Mouse (Mus musculus) MEL (cell line): ENCODE measurements around the gene Abhd12. TPM values are rescaled to one million over a fixed set of nuclear protein-coding genes. Genes with fewer than 3 reads are reported as not detected.

ENCODE experiments used
- DNase-seq: peaks from one replicate; pipeline ENCODE4 v3.0.0; 2011; ENCODE audit warnings: low read depth, low spot score
- H3K27ac ChIP-seq: 2 replicates; pipeline ENCODE4 v1.5.1; 2012; ENCODE audit warnings: low read depth, mild to moderate bottlenecking, control low read depth, low read length, moderate library complexity; ENCODE audit not compliant: control insufficient read depth
- H3K27me3 ChIP-seq, 2 experiments: fragments of 150-350 bp in 1 of 2; sonication (generic) in 1 of 2; 2 replicates each; pipeline ENCODE4 v1.6.1; 2012; ENCODE audit warnings: low read length in 2 of 2, mild to moderate bottlenecking in 2 of 2, improper control_type of control experiment in 1 of 2, moderate library complexity in 1 of 2; ENCODE audit not compliant: insufficient read depth in 2 of 2, control insufficient read depth in 1 of 2
- H3K36me3 ChIP-seq, 2 experiments: 2 replicates each; pipeline ENCODE4 v1.6.1; 2012 to 2014; ENCODE audit warnings: low read length in 2 of 2, improper control_type of control experiment in 1 of 2, inconsistent platforms in 1 of 2, mild to moderate bottlenecking in 1 of 2; ENCODE audit not compliant: insufficient read depth in 2 of 2, control insufficient read depth in 1 of 2
- H3K4me1 ChIP-seq, 2 experiments: fragments of 150-350 bp in 1 of 2; sonication (generic) in 1 of 2; 2 replicates each; pipeline ENCODE4 v1.6.1; 2012; ENCODE audit warnings: low read length in 2 of 2, improper control_type of control experiment in 1 of 2, mild to moderate bottlenecking in 1 of 2; ENCODE audit not compliant: insufficient read depth in 2 of 2, control insufficient read depth in 1 of 2
- H3K4me3 ChIP-seq, 2 experiments: fragments of 150-350 bp in 1 of 2; sonication (generic) in 1 of 2; 2 replicates each; pipeline ENCODE4 v1.5.1; 2012; ENCODE audit warnings: low read depth in 2 of 2, low read length in 2 of 2, mild to moderate bottlenecking in 2 of 2, moderate library complexity in 2 of 2, control low read depth in 1 of 2, improper control_type of control experiment in 1 of 2; ENCODE audit not compliant: control insufficient read depth in 1 of 2, insufficient read depth in 1 of 2
- H3K79me2 ChIP-seq: 2 replicates; pipeline ENCODE4 v1.6.1; 2012; ENCODE audit warnings: mild to moderate bottlenecking, low read length, moderate library complexity; ENCODE audit not compliant: control insufficient read depth, poor library complexity, insufficient read depth
- H3K9ac ChIP-seq: 2 replicates; pipeline ENCODE4 v1.6.1; 2012; ENCODE audit warnings: low read depth, mild to moderate bottlenecking, control low read depth, low read length, moderate library complexity; ENCODE audit not compliant: control insufficient read depth, poor library complexity, severe bottlenecking
- H3K9me3 ChIP-seq: fragments of 150-350 bp; sonication (generic); replicated peaks from 2 replicates; pipeline ENCODE4 v1.6.1; 2012; ENCODE audit warnings: mild to moderate bottlenecking, low read length, improper control_type of control experiment, moderate library complexity; ENCODE audit not compliant: insufficient read depth
- BHLHE40 ChIP-seq: IDR thresholded peaks from 2 replicates; pipeline ENCODE4 v1.6.1; 2012; ENCODE audit warnings: low read depth, mild to moderate bottlenecking, inconsistent platforms, low read length, improper control_type of control experiment, borderline replicate concordance
- CHD1 ChIP-seq: IDR thresholded peaks from 2 replicates; pipeline ENCODE4 v1.6.1; 2012; ENCODE audit warnings: low read depth, mild to moderate bottlenecking, inconsistent platforms, low read length, improper control_type of control experiment
- CTCF ChIP-seq, 3 experiments: IDR thresholded peaks in 2 of 3; conservative IDR thresholded peaks in 1 of 3; 2 replicates each; pipeline ENCODE4 v1.5.1; 2011 to 2012; ENCODE audit warnings: low read length in 3 of 3, low read depth in 2 of 3, mild to moderate bottlenecking in 2 of 3, improper control_type of control experiment in 1 of 3, inconsistent platforms in 1 of 3, mixed read lengths in 1 of 3, moderate library complexity in 1 of 3; ENCODE audit not compliant: control insufficient read depth in 1 of 3, insufficient read depth in 1 of 3, poor library complexity in 1 of 3, severe bottlenecking in 1 of 3
- ELF1 ChIP-seq: IDR thresholded peaks from 2 replicates; pipeline ENCODE4 v1.6.1; 2014; ENCODE audit warnings: low read depth, mild to moderate bottlenecking, inconsistent platforms, low read length, improper control_type of control experiment, moderate library complexity
- EP300 ChIP-seq, 2 experiments: IDR thresholded peaks; 2 replicates each; pipeline ENCODE4 v1.6.1; 2011; ENCODE audit warnings: improper control_type of control experiment in 2 of 2, low read length in 2 of 2, low read depth in 1 of 2, mild to moderate bottlenecking in 1 of 2
- ETS1 ChIP-seq: IDR thresholded peaks from 2 replicates; pipeline ENCODE4 v1.6.1; 2012; ENCODE audit warnings: low read depth, mild to moderate bottlenecking, inconsistent platforms, low read length, improper control_type of control experiment, moderate library complexity
- GATA1 ChIP-seq: IDR thresholded peaks from 2 replicates; pipeline ENCODE4 v1.6.1; 2011; ENCODE audit warnings: low read depth, low read length, improper control_type of control experiment
- HCFC1 ChIP-seq: IDR thresholded peaks from 2 replicates; pipeline ENCODE4 v1.6.1; 2012; ENCODE audit warnings: low read depth, mild to moderate bottlenecking, inconsistent platforms, low read length, improper control_type of control experiment, moderate library complexity
- JUND ChIP-seq: IDR thresholded peaks from 2 replicates; pipeline ENCODE4 v1.6.1; 2011; ENCODE audit warnings: low read depth, mild to moderate bottlenecking, improper control_type of control experiment, low read length
- MAX ChIP-seq: IDR thresholded peaks from 2 replicates; pipeline ENCODE4 v1.6.1; 2011; ENCODE audit warnings: low read length, improper control_type of control experiment
- MAZ ChIP-seq: IDR thresholded peaks from 2 replicates; pipeline ENCODE4 v1.6.1; 2012; ENCODE audit warnings: low read depth, mild to moderate bottlenecking, inconsistent platforms, low read length, improper control_type of control experiment
- MXI1 ChIP-seq: IDR thresholded peaks from 2 replicates; pipeline ENCODE4 v1.6.1; 2011; ENCODE audit warnings: mild to moderate bottlenecking, low read depth, low read length, improper control_type of control experiment
- MYC ChIP-seq: IDR thresholded peaks from 2 replicates; pipeline ENCODE4 v1.6.1; 2011; ENCODE audit warnings: low read depth, mild to moderate bottlenecking, low read length, improper control_type of control experiment, moderate library complexity
- NELFE ChIP-seq: IDR thresholded peaks from 2 replicates; pipeline ENCODE4 v1.6.1; 2011; ENCODE audit warnings: low read depth, low read length, improper control_type of control experiment
- NRF1 ChIP-seq: IDR thresholded peaks from 2 replicates; pipeline ENCODE4 v1.6.1; 2014; ENCODE audit warnings: low read depth, mild to moderate bottlenecking, inconsistent platforms, low read length, improper control_type of control experiment, moderate library complexity; ENCODE audit not compliant: poor library complexity, insufficient read depth, severe bottlenecking
- POLR2A ChIP-seq, 2 experiments: IDR thresholded peaks; 2 replicates each; pipeline ENCODE4 v1.6.1; 2011 to 2012; ENCODE audit warnings: low read length in 2 of 2, mild to moderate bottlenecking in 2 of 2, control low read depth in 1 of 2, improper control_type of control experiment in 1 of 2, low read depth in 1 of 2, moderate library complexity in 1 of 2; ENCODE audit not compliant: control insufficient read depth in 1 of 2, insufficient read depth in 1 of 2, poor library complexity in 1 of 2
- POLR2AphosphoS2 ChIP-seq: IDR thresholded peaks from 2 replicates; pipeline ENCODE4 v1.6.1; 2011; ENCODE audit warnings: low read length, improper control_type of control experiment
- POLR2AphosphoS5 ChIP-seq: IDR thresholded peaks from 2 replicates; pipeline ENCODE4 v1.6.1; 2012; ENCODE audit warnings: low read depth, borderline replicate concordance, mild to moderate bottlenecking, inconsistent platforms, low read length, moderate library complexity, mixed read lengths
- RAD21 ChIP-seq: IDR thresholded peaks from 2 replicates; pipeline ENCODE4 v1.6.1; 2011; ENCODE audit warnings: mild to moderate bottlenecking, low read depth, low read length, improper control_type of control experiment
- RCOR1 ChIP-seq: IDR thresholded peaks from 2 replicates; pipeline ENCODE4 v1.6.1; 2012; ENCODE audit warnings: low read depth, mild to moderate bottlenecking, inconsistent platforms, low read length, improper control_type of control experiment
- SIN3A ChIP-seq: IDR thresholded peaks from 2 replicates; pipeline ENCODE4 v1.6.1; 2012; ENCODE audit warnings: low read length, improper control_type of control experiment, inconsistent platforms
- SMC3 ChIP-seq: IDR thresholded peaks from 2 replicates; pipeline ENCODE4 v1.6.1; 2011; ENCODE audit warnings: low read depth, low read length, improper control_type of control experiment
- TAL1 ChIP-seq: IDR thresholded peaks from 2 replicates; pipeline ENCODE4 v1.6.1; 2012; ENCODE audit warnings: mild to moderate bottlenecking, inconsistent platforms, low read length, moderate library complexity, mixed read lengths
- TBP ChIP-seq: IDR thresholded peaks from 2 replicates; pipeline ENCODE4 v1.8.0; 2011; ENCODE audit warnings: low read depth, low read length, improper control_type of control experiment
- USF1 ChIP-seq: IDR thresholded peaks from 2 replicates; pipeline ENCODE4 v1.6.1; 2014; ENCODE audit warnings: low read depth, mild to moderate bottlenecking, inconsistent platforms, low read length, improper control_type of control experiment, moderate library complexity
- ZC3H11A ChIP-seq: IDR thresholded peaks from 2 replicates; pipeline ENCODE4 v1.6.1; 2012; ENCODE audit warnings: low read depth, mild to moderate bottlenecking, inconsistent platforms, low read length, improper control_type of control experiment
- ZNF384 ChIP-seq: IDR thresholded peaks from 2 replicates; pipeline ENCODE4 v1.6.1; 2012; ENCODE audit warnings: low read depth, mild to moderate bottlenecking, inconsistent platforms, low read length, improper control_type of control experiment
- polyA plus RNA-seq, 2 experiments: library from polyadenylated mRNA; stranded (reverse) in 1 of 2; unstranded in 1 of 2; fragments of >175 nt in 1 of 2; fragments of >200 nt in 1 of 2; gene quantifications; 2 replicates each; pipeline versions ENCODE4 v1.2.1 to v1.2.4; 2012; ENCODE audit warnings: low replicate concordance in 2 of 2, low read depth in 1 of 2; ENCODE audit not compliant: insufficient read length in 2 of 2, insufficient read depth in 1 of 2, missing spikeins in 1 of 2
- total RNA-seq: library from RNA; depleted of rRNA; stranded (reverse); fragments of 300-350 nt; gene quantifications from 2 replicates; pipeline ENCODE4 v1.2.3, GENCODE M21; 2012

Abhd12 gene
- total and polyA plus RNA-seq, 3 experiments, result 23.7 to 29.4 TPM; not detected in 1

DNA sequence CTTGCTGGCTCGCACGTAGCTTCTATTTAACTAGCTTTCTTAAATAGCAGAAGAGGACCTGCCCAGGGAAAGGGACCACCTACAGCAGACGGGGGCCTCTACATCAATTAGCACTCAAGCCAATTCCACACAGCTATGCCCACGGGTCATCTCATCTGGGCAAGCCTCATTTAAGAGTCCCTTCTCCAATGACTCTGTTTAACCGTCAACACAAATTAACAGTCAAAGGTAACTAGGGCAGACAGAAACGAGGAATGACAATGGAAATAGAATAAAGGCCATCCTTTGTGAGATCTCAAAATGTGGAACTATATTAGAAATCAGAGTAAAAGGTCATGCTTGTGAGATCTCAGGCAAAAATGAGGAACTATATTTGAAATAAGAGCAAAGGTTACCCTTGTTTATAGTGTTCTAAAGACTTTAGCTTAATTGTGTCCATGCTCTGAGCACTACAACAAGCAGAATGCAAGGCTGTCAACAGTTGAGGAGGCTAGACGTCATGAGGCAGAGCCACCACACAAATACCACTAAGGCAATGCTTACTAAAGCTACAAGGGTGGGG, 8.8 kb downstream of the Abhd12 start:
- H3K9me3 ChIP-seq, result no peaks in the 10 kb centered on the region
- peaks cover 0 to 17% of the 10 kb centered on the region in 2 experiments; a peak in 3 of 4 replicates for H3K36me3 ChIP-seq
- no peaks in the 10 kb centered on the region for H3K79me2 ChIP-seq
- H3K27ac ChIP-seq, result no peak overlapping the region
- H3K4me3 ChIP-seq, result no peak overlapping the region
- DNase-seq, result no peak
- TF ChIP-seq TBP (no peak), NRF1 (no peak), POLR2A (IDR thresholded peaks at IDR 0.05; ENCODE audit: control insufficient read depth in 1 of 2, insufficient read depth in 1 of 2, low read depth in 1 of 2, low read length in 2 of 2, poor library complexity in 1 of 2) (no peak), MYC (no peak), CHD1 (no peak), ELF1 (no peak), MAZ (no peak), RAD21 (no peak), CTCF (IDR thresholded peaks at IDR 0.05 in 2 of 3, conservative IDR thresholded peaks at IDR 0.05 in 1 of 3; ENCODE audit: control insufficient read depth in 1 of 3, insufficient read depth in 1 of 3, low read depth in 2 of 3, low read length in 3 of 3, poor library complexity in 1 of 3, severe bottlenecking in 1 of 3) (no peak), BHLHE40 (no peak), HCFC1 (no peak), ZC3H11A (no peak), JUND (no peak), RCOR1 (no peak), POLR2AphosphoS2 (no peak), SMC3 (no peak), MXI1 (no peak)
- H3K4me1 ChIP-seq, result peaks cover 11 to 18% of the 10 kb centered on the region in 2 experiments
- no peak overlapping the region for H3K9ac ChIP-seq
- no peaks in the 10 kb centered on the region for H3K27me3 ChIP-seq

DNA sequence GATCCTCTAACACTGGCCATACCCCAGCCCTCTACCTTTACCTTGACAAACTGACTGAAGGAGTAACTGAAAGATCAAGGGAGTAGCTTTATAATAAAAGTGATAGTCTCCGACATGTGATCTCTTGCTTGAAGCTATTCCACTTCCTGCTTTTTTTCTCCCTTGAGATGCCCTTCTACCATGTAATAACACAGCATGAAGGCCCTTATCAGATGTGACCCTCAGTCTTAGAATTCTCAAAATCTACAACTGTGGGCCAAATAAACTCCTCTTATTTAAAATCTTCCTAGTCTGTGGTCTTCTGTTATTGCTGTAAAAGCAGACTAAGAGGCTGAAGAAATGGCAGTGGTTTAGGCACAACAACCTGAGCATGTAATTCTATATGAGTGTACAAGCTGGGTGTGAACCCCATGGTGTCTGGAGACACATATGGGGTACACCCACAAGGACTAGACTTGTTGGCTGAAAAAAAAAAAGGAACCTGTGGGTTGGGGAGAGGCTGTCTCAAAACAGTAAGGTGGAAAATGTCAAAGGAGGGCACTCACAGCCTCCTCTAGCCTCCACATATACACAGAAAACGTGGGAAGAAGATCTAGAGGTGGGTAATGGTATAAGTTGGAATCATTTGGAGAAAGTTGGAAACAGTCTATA, 9.8 kb downstream of the Abhd12 start:
- Histone ChIP-seq H3K9ac (no peak overlapping the region), H3K27ac (peak overlapping the region; percentile 67), H3K27me3 (no peaks in the 10 kb centered on the region), H3K4me1 (peaks cover 11 to 18% of the 10 kb centered on the region in 2 experiments), H3K79me2 (no peaks in the 10 kb centered on the region), H3K36me3 (peaks cover 0 to 17% of the 10 kb centered on the region in 2 experiments; a peak in 3 of 4 replicates), H3K4me3 (peak overlapping the region in 1 of 2 experiments; percentile 28; a peak in 1 of 4 replicates), H3K9me3 (no peaks in the 10 kb centered on the region)
- peak; percentile 75 for DNase-seq
- TF ChIP-seq CTCF (IDR thresholded peaks at IDR 0.05 in 2 of 3, conservative IDR thresholded peaks at IDR 0.05 in 1 of 3; ENCODE audit: control insufficient read depth in 1 of 3, insufficient read depth in 1 of 3, low read depth in 2 of 3, low read length in 3 of 3, poor library complexity in 1 of 3, severe bottlenecking in 1 of 3) (no peak), MAZ (no peak), EP300 (IDR thresholded peaks at IDR 0.05; ENCODE audit: low read depth in 1 of 2, low read length in 2 of 2) (0 out of 4 replicates have a peak, but pooled peaks of 1 of the 2 experiments have one; percentile 11), MXI1 (peak; percentile 39; the same call in 1 of the 2 replicates), USF1 (peak; percentile 71), GATA1 (peak; percentile 74), SMC3 (0 out of 2 replicates have a peak, but pooled peaks have one; percentile 9), NELFE (0 out of 2 replicates have a peak, but pooled peaks have one; percentile 21), MAX (peak; percentile 48; the same call in 1 of the 2 replicates), ELF1 (peak; percentile 74), ETS1 (peak; percentile 46; the same call in 1 of the 2 replicates), POLR2AphosphoS5 (no peak), TAL1 (no peak), ZNF384 (peak; percentile 84), SIN3A (peak; percentile 66)
